Mouse (Mus musculus) ES-Bruce4 (cell line): ENCODE measurements around the gene Lhb.

Experiments used
- CTCF ChIP-seq: IDR thresholded peaks from one replicate; pipeline ENCODE4 v1.8.1; 2011; ENCODE audit warnings: low read depth, low read length
- EP300 ChIP-seq: IDR thresholded peaks from 2 replicates; pipeline ENCODE4 v1.6.1; 2011; ENCODE audit warnings: low read depth, low read length; ENCODE audit not compliant: insufficient read depth

- TF ChIP-seq CTCF: no peak
- TF ChIP-seq EP300: no peak
Observed at GRCm38 (mm10) chr7:45372371-45372770, 48.2 kb upstream of the Lhb start.
